Mouse (Mus musculus) intestine, postnatal 0 days (tissue): ENCODE measurements around the gene Pde1a. TPM values are rescaled to one million over a fixed set of nuclear protein-coding genes. Genes with fewer than 3 reads are reported as not detected.

Experiments used
- ATAC-seq: fragments of 200-750 bp; cut with Nextera tagmentation; 2 replicates; pipeline ENCODE4 v1.8.0; 2017; ENCODE audit warnings: mild to moderate bottlenecking, moderate TSS enrichment, moderate library complexity
- H3K27ac ChIP-seq: fragments of 300-500 bp; sonication (generic); 2 replicates; pipeline ENCODE4 v1.5.1; 2014; ENCODE audit warnings: mild to moderate bottlenecking, low read depth, low read length, moderate library complexity
- H3K27me3 ChIP-seq: fragments of 300-500 bp; sonication (generic); replicated peaks from 2 replicates; pipeline ENCODE4 v1.6.1; 2014; ENCODE audit warnings: low read length, mixed read lengths; ENCODE audit not compliant: control insufficient read depth, insufficient read depth
- H3K36me3 ChIP-seq: fragments of 300-500 bp; sonication (generic); 2 replicates; pipeline ENCODE4 v1.6.1; 2014; ENCODE audit warnings: mild to moderate bottlenecking, moderate library complexity; ENCODE audit not compliant: control insufficient read depth, insufficient read depth
- H3K4me1 ChIP-seq: fragments of 300-500 bp; sonication (generic); replicated peaks from 2 replicates; pipeline ENCODE4 v1.6.1; 2014; ENCODE audit warnings: antibody characterized with exemption, low read length, mixed read lengths; ENCODE audit not compliant: control insufficient read depth, insufficient read depth
- H3K4me2 ChIP-seq: fragments of 300-500 bp; sonication (generic); replicated peaks from 2 replicates; pipeline ENCODE4 v1.6.1; 2014; ENCODE audit warnings: low read depth, mild to moderate bottlenecking, moderate library complexity
- H3K4me3 ChIP-seq: fragments of 300-500 bp; sonication (generic); 2 replicates; pipeline ENCODE4 v1.5.1; 2014; ENCODE audit warnings: low read depth, low read length
- H3K9ac ChIP-seq: fragments of 300-500 bp; sonication (generic); 2 replicates; pipeline ENCODE4 v1.6.1; 2014; ENCODE audit warnings: mild to moderate bottlenecking, low read depth, low read length
- H3K9me3 ChIP-seq: fragments of 300-500 bp; sonication (generic); 2 replicates; pipeline ENCODE4 v1.6.1; 2016; ENCODE audit warnings: mixed run types; ENCODE audit not compliant: control insufficient read depth
- CTCF ChIP-seq: sonication (generic); IDR thresholded peaks from 2 replicates; pipeline ENCODE4 v1.5.1; 2016; ENCODE audit warnings: low read depth, mild to moderate bottlenecking, control low read depth, antibody characterized with exemption, moderate library complexity
- WGBS: fragments of 180-500 bp; shearing (Covaris S2); extraction: QIAGEN DNeasy Blood & Tissue Kit; methylation state at CpG from one replicate; pipeline ENCODE4 v1.1.7; 2014; 5-methylcytosine and 5-hydroxymethylcytosine counted together
- polyA plus RNA-seq: library from polyadenylated mRNA; unstranded; fragments of >200 nt; fragmentation: Nextera tagmentation; extraction: Ambion mirVana; gene quantifications from 2 replicates; pipeline ENCODE4 v1.2.1, GENCODE M21; 2015

The Pde1a gene
- polyA plus RNA-seq, 1 experiment from 2014 or later = 14.5 TPM

- WGBS = 58% methylated on average over 6 of the region's 6 CpGs
Observed at GRCm38 (mm10) chr2:79839090-79839489, 290.2 kb downstream of the Pde1a start.

GRCm38 (mm10) chr2:79825853-79826252, 303.4 kb downstream of the Pde1a start:
- H3K4me2 ChIP-seq = no peak overlapping the region
- H3K9me3 ChIP-seq = no peaks in the 10 kb centered on the region
- no peaks in the 10 kb centered on the region for H3K4me1 ChIP-seq
- H3K27ac ChIP-seq = no peak overlapping the region
- no peaks in the 10 kb centered on the region for H3K36me3 ChIP-seq
- WGBS = 63% methylated on average over 4 of the region's 4 CpGs
- no peak overlapping the region for H3K9ac ChIP-seq
- ATAC-seq = no peak
- no peak for TF ChIP-seq CTCF
- no peak overlapping the region for H3K4me3 ChIP-seq
- no peaks in the 10 kb centered on the region for H3K27me3 ChIP-seq

More at GRCm38 (mm10) chr2:79839090-79839489, 290.2 kb downstream of the Pde1a start:
- Histone ChIP-seq H3K9me3 (no peaks in the 10 kb centered on the region), H3K4me3 (no peak overlapping the region), H3K4me1 (no peaks in the 10 kb centered on the region), H3K4me2 (no peak overlapping the region), H3K9ac (no peak overlapping the region), H3K27me3 (no peaks in the 10 kb centered on the region), H3K27ac (no peak overlapping the region), H3K36me3 (no peaks in the 10 kb centered on the region)
- no peak for ATAC-seq
- TF ChIP-seq CTCF = no peak

GRCm38 (mm10) chr2:79819543-79819942, 309.7 kb downstream of the Pde1a start:
- Histone ChIP-seq H3K27ac (no peak overlapping the region), H3K4me1 (no peaks in the 10 kb centered on the region), H3K9ac (no peak overlapping the region), H3K9me3 (no peaks in the 10 kb centered on the region), H3K4me3 (no peak overlapping the region), H3K36me3 (no peaks in the 10 kb centered on the region), H3K27me3 (no peaks in the 10 kb centered on the region), H3K4me2 (no peak overlapping the region)
- 83% methylated on average over 3 of the region's 3 CpGs for WGBS
- no peak for TF ChIP-seq CTCF
- no peak for ATAC-seq

GRCm38 (mm10) chr2:79815708-79816484, 313.4 kb downstream of the Pde1a start:
- Histone ChIP-seq H3K4me2 (no peak overlapping the region), H3K4me1 (no peaks in the 10 kb centered on the region), H3K36me3 (no peaks in the 10 kb centered on the region), H3K4me3 (no peak overlapping the region), H3K27ac (no peak overlapping the region), H3K9ac (no peak overlapping the region), H3K27me3 (no peaks in the 10 kb centered on the region), H3K9me3 (no peaks in the 10 kb centered on the region)
- 58% methylated on average over 3 of the region's 3 CpGs for WGBS
- no peak for ATAC-seq
- no peak for TF ChIP-seq CTCF

- no peak overlapping the region for H3K4me3 ChIP-seq
- no peak overlapping the region for H3K27ac ChIP-seq
- H3K9ac ChIP-seq = no peak overlapping the region
- H3K4me2 ChIP-seq = no peak overlapping the region
- H3K27me3 ChIP-seq = no peaks in the 10 kb centered on the region
- no peak for ATAC-seq
- TF ChIP-seq CTCF = no peak
- WGBS = 43% methylated on average over 7 of the region's 7 CpGs
- no peaks in the 10 kb centered on the region for H3K4me1 ChIP-seq
- no peaks in the 10 kb centered on the region for H3K36me3 ChIP-seq
- H3K9me3 ChIP-seq = no peaks in the 10 kb centered on the region
Observed at GRCm38 (mm10) chr2:79798627-79799026, 330.6 kb downstream of the Pde1a start.

- Histone ChIP-seq H3K4me1 (no peaks in the 10 kb centered on the region), H3K27ac (no peak overlapping the region), H3K9ac (no peak overlapping the region), H3K4me3 (no peak overlapping the region), H3K9me3 (no peaks in the 10 kb centered on the region), H3K36me3 (no peaks in the 10 kb centered on the region), H3K27me3 (no peaks in the 10 kb centered on the region), H3K4me2 (no peak overlapping the region)
- TF ChIP-seq CTCF = no peak
- 60% methylated on average over 2 of the region's 2 CpGs for WGBS
- ATAC-seq = no peak
Observed at GRCm38 (mm10) chr2:79797444-79797843, 331.8 kb downstream of the Pde1a start.
